Mouse (Mus musculus): ENCODE measurements around the gene Nhlrc1.

GRCm38 (mm10) chr13:47033602-47034001 lies 19.0 kb upstream of the Nhlrc1 start:
- TF ChIP-seq CTCF (conservative IDR thresholded peaks at IDR 0.05; ENCODE audit: low read length) (no peak), POU5F1 (IDR thresholded peaks at IDR 0.05; ENCODE audit: borderline replicate concordance, low read length) (no peak)
